Mouse (Mus musculus): ENCODE results near the gene Nek9. TPM values are rescaled to one million over a fixed set of nuclear protein-coding genes. Genes with fewer than 3 reads are reported as not detected.
"Not testable (repeated sequence)": the region's sequence is repeated elsewhere in the genome, so short reads cannot be mapped to it uniquely, and the experiment has no call there.

Gene Nek9
- polyA plus RNA-seq, 1 experiment from 2014 or later, result 19.4 TPM

DNA sequence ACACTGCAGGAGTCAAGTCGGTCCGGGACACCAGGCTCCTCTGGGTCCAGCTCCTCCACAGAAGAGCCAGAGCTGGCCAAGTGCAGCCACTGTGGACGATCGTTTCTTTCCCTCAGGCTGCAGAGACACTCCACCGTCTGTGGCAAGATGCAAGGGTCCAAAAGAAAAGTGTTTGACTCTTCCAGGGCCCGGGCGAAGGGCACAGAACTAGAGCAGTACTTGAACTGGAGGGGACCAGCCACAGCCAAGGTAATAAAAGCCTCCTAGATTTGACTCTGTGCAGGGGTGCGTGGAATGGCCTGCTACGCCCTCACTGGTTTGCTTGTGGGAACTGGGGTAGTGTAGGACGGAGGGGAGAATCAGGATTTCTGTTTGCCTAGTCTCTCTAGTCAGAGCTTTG is 48.5 kb downstream of the Nek9 start:
- Histone ChIP-seq H3K27me3 (replicated peaks; ENCODE audit: control insufficient read depth, insufficient read depth, low read length) (no peaks in the 10 kb centered on the region), H3K27ac (replicated peaks; ENCODE audit: low read depth, low read length) (no peak overlapping the region), H3K4me2 (ENCODE audit: low read depth, low read length) (no peak overlapping the region), H3K36me3 (ENCODE audit: control insufficient read depth, insufficient read depth, low read length) (no peaks in the 10 kb centered on the region), H3K4me3 (ENCODE audit: low read depth, low read length) (no peak overlapping the region), H3K9me3 (ENCODE audit: control insufficient read depth, low read length) (peaks cover 23% of the 10 kb centered on the region), H3K4me1 (ENCODE audit: control insufficient read depth, insufficient read depth, low read length) (peaks cover 10% of the 10 kb centered on the region; the same call in 1 of the 2 replicates), H3K9ac (ENCODE audit: low read depth, low read length) (no peak overlapping the region)
- 88% methylated on average over 10 of the region's 10 CpGs for WGBS
- ATAC-seq (ENCODE audit: low read depth), result no peak
- DNase-seq (ENCODE audit: low spot score), result no peak

DNA sequence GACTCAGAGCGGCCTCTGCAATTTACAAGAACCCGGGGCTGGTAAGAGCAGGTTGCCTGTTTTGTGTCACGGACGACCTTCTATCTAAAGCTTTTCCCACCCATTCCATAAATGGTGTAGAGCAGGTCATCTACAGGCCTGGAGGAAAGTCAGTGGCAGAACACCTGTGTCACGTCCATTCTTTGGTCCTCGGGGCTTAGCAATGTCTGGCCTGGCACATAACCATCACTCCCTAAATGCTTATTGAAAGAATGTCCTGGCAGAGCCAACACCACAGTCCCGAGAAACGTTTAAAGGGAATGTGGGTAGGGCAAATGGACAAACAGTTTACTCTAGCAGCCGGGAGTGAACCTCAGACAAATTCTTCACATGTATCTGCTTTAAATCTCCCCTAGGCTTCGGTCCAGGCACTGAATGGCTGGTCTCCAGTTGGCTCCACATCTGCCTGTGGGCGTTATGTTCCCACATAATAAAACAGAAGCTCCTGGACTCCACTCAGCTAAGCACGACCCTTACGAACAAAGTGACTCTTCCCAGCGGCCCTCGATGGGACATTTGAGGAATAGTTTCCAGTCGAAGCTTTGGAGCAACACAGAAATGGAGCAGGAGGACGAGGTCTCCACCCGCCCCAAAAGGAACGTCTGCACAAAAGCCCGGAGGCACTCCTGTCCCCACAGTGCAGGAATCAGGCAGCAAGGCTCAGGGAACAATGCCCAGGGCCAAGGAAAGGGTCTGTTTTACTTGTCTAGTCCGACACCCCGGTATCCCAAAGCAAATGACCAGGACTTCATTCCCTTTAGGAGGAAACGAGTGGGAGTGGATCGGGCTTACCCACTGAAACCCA is 49.8 kb downstream of the Nek9 start:
- H3K9me3 ChIP-seq (ENCODE audit: control insufficient read depth, low read length), result peaks cover 16% of the 10 kb centered on the region

DNA sequence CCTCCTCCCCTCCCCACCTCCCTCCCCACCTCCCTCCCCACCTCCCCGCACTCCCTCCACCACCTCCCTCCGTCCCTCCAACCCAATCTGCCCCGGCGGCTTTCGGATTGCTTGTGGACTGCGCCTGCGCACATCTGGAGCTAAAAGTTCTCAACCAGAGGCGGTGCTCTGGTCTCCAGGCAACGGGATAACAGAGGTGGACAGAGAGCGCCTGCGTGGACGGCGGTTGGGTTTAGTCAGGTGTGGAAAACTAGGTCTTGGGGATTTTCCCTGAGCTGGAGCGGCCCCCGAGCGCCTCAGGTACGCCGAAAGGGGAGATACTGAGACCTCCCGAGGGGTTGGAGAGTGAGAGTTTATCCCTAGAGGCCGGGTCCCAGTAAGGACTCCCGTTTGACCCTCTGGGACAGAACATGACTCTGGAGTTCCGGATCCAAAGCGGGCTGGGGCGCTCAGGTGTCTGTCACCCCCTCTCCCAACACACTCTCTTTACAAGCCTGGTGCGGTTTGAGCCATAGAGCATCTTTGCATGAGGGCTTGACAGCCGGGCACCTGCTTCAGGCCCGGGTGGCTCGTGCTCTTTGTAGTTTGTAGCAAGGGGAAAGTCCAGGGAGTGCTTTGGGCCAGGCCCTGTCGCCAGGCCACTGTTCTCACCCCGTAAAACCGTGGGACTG is 50.5 kb downstream of the Nek9 start, which contains the start of gene Zc2hc1c:
Gene Zc2hc1c, plus strand, starts transcription at position 106 of the 671 bp plus-strand sequence.
- no peaks in the 10 kb centered on the region for H3K27me3 ChIP-seq (replicated peaks; ENCODE audit: control insufficient read depth, insufficient read depth, low read length)
- peak within 1 kb of the TSS; percentile 68 for H3K4me2 ChIP-seq (ENCODE audit: low read depth, low read length)
- peak within 1 kb of the TSS; percentile 49; the same call in 1 of the 2 replicates for H3K27ac ChIP-seq (replicated peaks; ENCODE audit: low read depth, low read length)
- H3K36me3 ChIP-seq (ENCODE audit: control insufficient read depth, insufficient read depth, low read length), result no peaks in the 10 kb centered on the region
- H3K9ac ChIP-seq (ENCODE audit: low read depth, low read length), result peak within 1 kb of the TSS; percentile 71
- 0 out of 2 replicates have a peak, but pooled peaks cover 8% of the 10 kb centered on the region for H3K9me3 ChIP-seq (ENCODE audit: control insufficient read depth, low read length)
- peak within 1 kb of the TSS; percentile 42 for H3K4me3 ChIP-seq (ENCODE audit: low read depth, low read length)
- DNase-seq (ENCODE audit: low spot score), result peak; percentile 97
- WGBS, result 5% methylated on average over 29 of the region's 31 CpGs
- peak; percentile 92 for ATAC-seq (ENCODE audit: low read depth)
- H3K4me1 ChIP-seq (ENCODE audit: control insufficient read depth, insufficient read depth, low read length), result peaks cover 10% of the 10 kb centered on the region; the same call in 1 of the 2 replicates

More for the DNA sequence above, 49.8 kb downstream of the Nek9 start:
- Histone ChIP-seq H3K4me1 (ENCODE audit: control insufficient read depth, insufficient read depth, low read length) (peaks cover 10% of the 10 kb centered on the region; the same call in 1 of the 2 replicates), H3K36me3 (ENCODE audit: control insufficient read depth, insufficient read depth, low read length) (no peaks in the 10 kb centered on the region), H3K4me2 (ENCODE audit: low read depth, low read length) (peak overlapping the region; percentile 68), H3K4me3 (ENCODE audit: low read depth, low read length) (peak overlapping the region; percentile 42; the same call in 1 of the 2 replicates), H3K27me3 (replicated peaks; ENCODE audit: control insufficient read depth, insufficient read depth, low read length) (no peaks in the 10 kb centered on the region), H3K27ac (replicated peaks; ENCODE audit: low read depth, low read length) (peak overlapping the region; percentile 2; the same call in 1 of the 2 replicates), H3K9ac (ENCODE audit: low read depth, low read length) (0 out of 2 replicates have a peak overlapping the region, but pooled peaks have one; percentile 71)
- DNase-seq (ENCODE audit: low spot score) (peak; percentile 72), ATAC-seq (ENCODE audit: low read depth) (no peak)
- 49% methylated on average over 24 of the region's 24 CpGs for WGBS

GRCm38 (mm10) chr12:85287809-85288485 is 51.2 kb downstream of the Nek9 start, which contains the start of gene Acyp1:
Gene Acyp1 (minus strand): TSS chr12:85288438.
- Histone ChIP-seq H3K4me2 (ENCODE audit: low read depth, low read length) (peak within 1 kb of the TSS; percentile 68), H3K4me3 (ENCODE audit: low read depth, low read length) (peak within 1 kb of the TSS; percentile 42), H3K9ac (ENCODE audit: low read depth, low read length) (peak within 1 kb of the TSS; percentile 71), H3K4me1 (ENCODE audit: control insufficient read depth, insufficient read depth, low read length) (peaks cover 10% of the 10 kb centered on the region; the same call in 1 of the 2 replicates), H3K27ac (replicated peaks; ENCODE audit: low read depth, low read length) (peak within 1 kb of the TSS; percentile 49; the same call in 1 of the 2 replicates), H3K36me3 (ENCODE audit: control insufficient read depth, insufficient read depth, low read length) (no peaks in the 10 kb centered on the region), H3K9me3 (ENCODE audit: control insufficient read depth, low read length) (0 out of 2 replicates have a peak, but pooled peaks cover 3% of the 10 kb centered on the region), H3K27me3 (replicated peaks; ENCODE audit: control insufficient read depth, insufficient read depth, low read length) (no peaks in the 10 kb centered on the region)
- ATAC-seq (ENCODE audit: low read depth), result peak; percentile 75
- whole genome bisulfite sequencing, result 6% methylated on average over 21 of the region's 21 CpGs
- peak; percentile 69 for DNase-seq (ENCODE audit: low spot score)

GRCm38 (mm10) chr12:85286941-85287340 is 52.2 kb downstream of the Nek9 start:
- WGBS, result 15% methylated on average over 2 of the region's 5 CpGs
- H3K27ac ChIP-seq (replicated peaks; ENCODE audit: low read depth, low read length), result no peak overlapping the region

DNA sequence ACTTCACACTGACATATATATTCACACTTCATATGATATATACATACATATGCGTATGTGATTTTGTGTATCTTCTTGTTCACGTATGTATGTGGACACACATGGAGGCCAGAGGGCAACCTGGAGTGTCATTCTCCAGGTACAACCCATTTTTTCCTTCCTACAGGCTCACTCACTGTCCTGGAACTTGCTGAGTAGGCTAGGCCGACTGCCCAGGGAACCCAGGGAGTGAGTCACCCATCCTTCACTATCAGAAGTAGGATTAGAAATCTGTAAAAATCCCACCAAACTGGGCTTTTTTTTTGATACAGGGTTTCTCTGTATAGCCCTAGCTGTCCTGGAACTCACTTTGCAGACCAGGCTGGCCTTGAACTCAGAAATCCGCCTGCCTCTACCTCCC is 54.2 kb downstream of the Nek9 start:
- WGBS, result 85% methylated on average over 4 of the region's 4 CpGs
- Histone ChIP-seq H3K27ac (replicated peaks; ENCODE audit: low read depth, low read length) (no peak overlapping the region), H3K4me2 (ENCODE audit: low read depth, low read length) (no peak overlapping the region), H3K9ac (ENCODE audit: low read depth, low read length) (no peak overlapping the region), H3K4me3 (ENCODE audit: low read depth, low read length) (no peak overlapping the region), H3K4me1 (ENCODE audit: control insufficient read depth, insufficient read depth, low read length) (peaks cover 10% of the 10 kb centered on the region; the same call in 1 of the 2 replicates), H3K36me3 (ENCODE audit: control insufficient read depth, insufficient read depth, low read length) (no peaks in the 10 kb centered on the region), H3K9me3 (ENCODE audit: control insufficient read depth, low read length) (0 out of 2 replicates have a peak, but pooled peaks cover 3% of the 10 kb centered on the region), H3K27me3 (replicated peaks; ENCODE audit: control insufficient read depth, insufficient read depth, low read length) (no peaks in the 10 kb centered on the region)
- DNase-seq (ENCODE audit: low spot score) (no peak), ATAC-seq (ENCODE audit: low read depth) (no peak)

More at GRCm38 (mm10) chr12:85286941-85287340, 52.2 kb downstream of the Nek9 start:
- no peaks in the 10 kb centered on the region for H3K36me3 ChIP-seq (ENCODE audit: control insufficient read depth, insufficient read depth, low read length)
- no peak overlapping the region; the same call in 1 of the 2 replicates for H3K4me2 ChIP-seq (ENCODE audit: low read depth, low read length)
- H3K4me3 ChIP-seq (ENCODE audit: low read depth, low read length), result no peak overlapping the region
- no peak for DNase-seq (ENCODE audit: low spot score)
- H3K27me3 ChIP-seq (replicated peaks; ENCODE audit: control insufficient read depth, insufficient read depth, low read length), result no peaks in the 10 kb centered on the region
- no peak overlapping the region for H3K9ac ChIP-seq (ENCODE audit: low read depth, low read length)
- peaks cover 10% of the 10 kb centered on the region; the same call in 1 of the 2 replicates for H3K4me1 ChIP-seq (ENCODE audit: control insufficient read depth, insufficient read depth, low read length)
- no peak for ATAC-seq (ENCODE audit: low read depth)
- H3K9me3 ChIP-seq (ENCODE audit: control insufficient read depth, low read length), result 0 out of 2 replicates have a peak, but pooled peaks cover 3% of the 10 kb centered on the region

DNA sequence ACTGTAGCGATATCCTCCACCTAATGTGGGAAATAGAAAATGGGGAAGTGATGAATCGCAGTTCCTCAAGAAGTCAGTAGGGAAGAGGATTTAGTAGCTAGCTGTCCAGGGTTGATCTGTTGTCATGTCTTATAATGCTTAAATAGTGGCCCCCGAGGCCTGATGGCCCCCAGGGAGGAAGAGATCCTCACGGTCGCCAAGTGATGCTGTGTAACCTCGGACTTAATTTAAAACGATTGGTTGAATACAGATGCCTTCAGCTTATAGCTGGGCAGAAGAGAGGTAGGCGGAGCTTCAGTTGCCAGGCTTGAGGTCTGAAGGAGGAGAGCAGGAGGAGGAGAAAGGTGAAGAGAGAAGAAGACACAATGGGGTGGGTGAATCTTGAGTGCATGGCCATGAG is 54.8 kb downstream of the Nek9 start:
- ATAC-seq (ENCODE audit: low read depth) (no peak), DNase-seq (ENCODE audit: low spot score) (no peak)
- no peak overlapping the region for H3K4me2 ChIP-seq (ENCODE audit: low read depth, low read length)
- no peaks in the 10 kb centered on the region for H3K36me3 ChIP-seq (ENCODE audit: control insufficient read depth, insufficient read depth, low read length)
- no peaks in the 10 kb centered on the region for H3K27me3 ChIP-seq (replicated peaks; ENCODE audit: control insufficient read depth, insufficient read depth, low read length)
- no peak overlapping the region for H3K9ac ChIP-seq (ENCODE audit: low read depth, low read length)
- 67% methylated on average over 8 of the region's 8 CpGs for WGBS
- H3K4me3 ChIP-seq (ENCODE audit: low read depth, low read length), result no peak overlapping the region
- no peak overlapping the region for H3K27ac ChIP-seq (replicated peaks; ENCODE audit: low read depth, low read length)
- H3K4me1 ChIP-seq (ENCODE audit: control insufficient read depth, insufficient read depth, low read length), result peaks cover 10% of the 10 kb centered on the region; the same call in 1 of the 2 replicates
- H3K9me3 ChIP-seq (ENCODE audit: control insufficient read depth, low read length), result 0 out of 2 replicates have a peak, but pooled peaks cover 3% of the 10 kb centered on the region

DNA sequence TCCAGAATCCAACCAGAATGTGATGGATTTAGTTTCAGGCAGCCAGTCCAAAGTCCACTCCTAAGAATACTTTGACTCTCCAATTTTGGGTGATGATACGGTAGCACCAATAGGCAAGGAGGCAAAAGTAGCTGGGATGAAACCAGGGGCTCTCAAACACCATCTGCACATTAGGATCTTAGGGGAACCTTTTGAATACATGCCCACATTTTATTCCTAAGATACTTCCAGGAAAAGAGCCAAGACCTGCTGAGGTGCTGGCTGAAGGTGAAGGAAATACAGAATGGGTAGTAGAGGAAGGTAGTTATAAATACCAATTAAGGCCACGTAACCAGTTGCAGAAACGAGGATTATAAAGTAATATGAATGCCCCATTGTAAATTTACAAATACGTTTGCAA is 57.4 kb downstream of the Nek9 start:
- H3K27me3 ChIP-seq (replicated peaks; ENCODE audit: control insufficient read depth, insufficient read depth, low read length); H3K9me3 ChIP-seq (ENCODE audit: control insufficient read depth, low read length); H3K4me3 ChIP-seq (ENCODE audit: low read depth, low read length); H3K27ac ChIP-seq (replicated peaks; ENCODE audit: low read depth, low read length); DNase-seq (ENCODE audit: low spot score); ATAC-seq (ENCODE audit: low read depth); H3K9ac ChIP-seq (ENCODE audit: low read depth, low read length); H3K4me2 ChIP-seq (ENCODE audit: low read depth, low read length); H3K4me1 ChIP-seq (ENCODE audit: control insufficient read depth, insufficient read depth, low read length); H3K36me3 ChIP-seq (ENCODE audit: control insufficient read depth, insufficient read depth, low read length): not testable (repeated sequence)
- WGBS, result 67% methylated on average over 1 of the region's 4 CpGs

All from embryonic facial prominence, embryonic 14.5 days (tissue).